Mouse (Mus musculus): Measurements from ENCODE around the gene Mei1.
A peak's percentile ranks its signal among the peaks of the same experiment; 100 is the strongest.
"Not testable (repeated sequence)": the region's sequence is repeated elsewhere in the genome, so short reads cannot be mapped to it uniquely, and the experiment has no call there.

Gene Mei1

DNA sequence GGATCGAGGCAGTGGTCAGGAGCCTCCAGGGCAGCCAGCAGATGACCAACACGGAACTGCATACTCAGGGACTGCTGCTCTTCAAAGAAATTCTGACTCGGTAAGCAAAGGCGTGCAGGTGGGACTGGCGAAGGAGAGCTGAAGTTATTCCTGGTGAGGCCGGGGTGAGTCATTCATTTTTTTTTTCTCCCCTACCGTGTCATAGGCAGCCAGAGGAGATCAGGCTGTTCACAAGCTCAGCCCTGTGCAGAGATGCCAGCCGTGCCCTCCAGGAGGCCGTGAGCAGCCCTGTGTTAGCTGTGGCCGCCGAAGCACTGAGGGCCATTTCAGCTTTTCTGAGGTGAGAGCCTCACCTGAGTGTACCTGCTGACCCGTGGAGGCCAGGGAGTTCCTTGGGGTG lies 16.3 kb downstream of the Mei1 start:
- no peak for DNase-seq

DNA sequence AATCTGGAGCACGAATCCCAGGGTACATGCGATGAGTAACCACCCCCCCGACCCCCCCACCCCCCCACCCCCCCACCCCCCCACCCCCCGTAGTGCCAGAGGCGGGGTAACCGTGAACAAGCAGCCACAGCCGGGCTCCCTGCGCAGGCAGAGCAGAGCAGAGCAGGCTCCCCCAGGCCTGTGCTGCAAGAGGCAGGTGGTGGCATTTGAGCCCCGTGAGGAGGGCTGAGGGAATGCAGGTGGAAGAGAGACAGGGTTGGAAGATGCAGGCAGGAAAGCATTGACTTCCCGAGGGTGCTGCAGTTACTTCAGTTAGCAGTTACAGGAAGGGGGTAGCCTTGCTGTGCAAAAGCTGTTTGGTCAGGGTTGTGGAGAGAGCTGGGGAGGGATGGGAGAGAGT lies 17.5 kb downstream of the Mei1 start:
- DNase-seq, result peak in 1 of 2 experiments; percentile 22

DNA sequence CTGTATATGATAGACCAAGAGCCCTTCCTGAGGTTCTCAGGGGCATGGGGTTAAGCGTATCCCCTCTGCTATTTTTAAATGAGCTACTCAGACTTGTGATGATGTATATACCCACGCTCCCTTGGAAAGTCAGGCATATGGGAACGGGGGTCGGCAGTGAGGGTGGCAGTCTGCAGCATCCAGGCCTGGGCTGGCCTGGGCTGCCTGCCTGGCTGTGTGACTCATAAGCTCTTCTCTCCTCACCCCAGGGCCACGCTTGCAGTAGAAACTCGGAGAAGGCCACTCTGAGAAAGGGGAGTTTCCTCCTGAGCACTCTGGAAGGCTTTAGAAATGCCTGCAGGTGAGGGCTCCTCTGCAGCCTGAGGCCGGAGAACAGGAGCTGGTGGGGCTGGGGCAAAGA lies 21.3 kb downstream of the Mei1 start:
- DNase-seq, result no peak

DNA sequence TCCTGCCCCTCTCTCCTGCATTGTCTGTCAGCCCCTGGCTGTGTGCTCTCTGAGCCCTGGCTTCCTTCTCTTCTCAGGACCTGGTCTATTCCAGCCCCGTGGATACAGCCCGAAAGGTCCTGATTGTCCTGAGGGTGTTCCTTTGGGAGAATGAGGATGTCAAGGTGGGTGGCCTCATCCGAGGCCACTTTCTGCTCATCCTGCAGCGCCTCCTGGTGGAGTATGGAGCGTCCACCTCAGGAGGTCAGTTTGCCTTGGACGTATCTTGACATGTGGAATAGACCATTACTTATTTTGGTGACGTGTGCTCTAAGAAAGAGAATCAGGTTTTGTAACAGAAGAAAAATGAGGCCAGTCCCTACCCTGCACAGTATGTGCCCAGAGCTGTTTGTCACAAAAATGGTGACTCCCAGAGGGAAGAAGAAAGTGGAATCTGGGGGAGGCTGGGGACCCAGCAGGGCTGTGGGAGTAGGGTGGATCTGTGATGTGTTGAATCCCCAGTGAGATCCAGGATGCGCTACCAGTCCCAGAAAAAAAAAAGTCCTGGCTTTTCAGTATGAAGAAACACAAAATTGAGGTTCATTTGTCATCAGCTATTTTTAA lies 37.3 kb downstream of the Mei1 start:
- peak; percentile 77 to 78 for DNase-seq

DNA sequence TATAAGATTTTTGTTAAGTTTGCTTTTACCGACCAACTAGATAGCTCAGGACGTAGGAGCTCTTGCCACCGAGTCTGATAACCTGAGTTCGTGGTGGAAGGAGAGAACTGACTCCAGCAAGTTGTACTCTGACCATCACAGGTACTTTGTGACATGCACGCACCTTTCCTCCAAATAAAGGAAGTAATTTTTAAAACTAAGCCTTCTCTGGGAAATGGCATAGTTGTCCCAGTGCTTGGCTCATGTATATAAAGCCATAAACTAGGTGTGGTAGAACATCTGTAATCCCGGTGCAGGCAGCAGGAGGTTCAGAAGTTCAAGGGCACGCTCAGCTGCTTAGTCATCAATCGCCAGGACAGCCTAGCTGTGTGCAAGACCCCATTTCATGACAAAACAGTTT lies 50.7 kb downstream of the Mei1 start:
- DNase-seq, result no peak

DNA sequence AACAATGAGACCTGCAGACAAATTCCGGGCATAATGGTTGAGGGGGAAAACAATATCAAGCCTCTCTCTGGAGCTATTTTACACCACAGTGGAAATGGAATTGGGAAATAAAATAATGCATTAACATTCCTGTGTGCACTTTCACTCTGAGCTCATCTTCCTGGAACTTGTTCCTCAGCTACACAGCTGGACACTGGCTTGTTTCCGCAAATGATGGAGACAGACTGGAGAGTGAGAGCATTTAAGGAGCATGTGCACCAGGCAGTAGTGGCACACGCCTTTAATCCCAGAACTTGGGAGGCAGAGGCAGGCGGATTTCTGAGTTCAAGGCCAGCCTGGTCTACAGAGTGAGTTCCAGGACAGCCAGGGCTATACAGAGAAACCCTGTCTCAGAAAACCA lies 56.9 kb downstream of the Mei1 start:
- not testable (repeated sequence) for DNase-seq

DNA sequence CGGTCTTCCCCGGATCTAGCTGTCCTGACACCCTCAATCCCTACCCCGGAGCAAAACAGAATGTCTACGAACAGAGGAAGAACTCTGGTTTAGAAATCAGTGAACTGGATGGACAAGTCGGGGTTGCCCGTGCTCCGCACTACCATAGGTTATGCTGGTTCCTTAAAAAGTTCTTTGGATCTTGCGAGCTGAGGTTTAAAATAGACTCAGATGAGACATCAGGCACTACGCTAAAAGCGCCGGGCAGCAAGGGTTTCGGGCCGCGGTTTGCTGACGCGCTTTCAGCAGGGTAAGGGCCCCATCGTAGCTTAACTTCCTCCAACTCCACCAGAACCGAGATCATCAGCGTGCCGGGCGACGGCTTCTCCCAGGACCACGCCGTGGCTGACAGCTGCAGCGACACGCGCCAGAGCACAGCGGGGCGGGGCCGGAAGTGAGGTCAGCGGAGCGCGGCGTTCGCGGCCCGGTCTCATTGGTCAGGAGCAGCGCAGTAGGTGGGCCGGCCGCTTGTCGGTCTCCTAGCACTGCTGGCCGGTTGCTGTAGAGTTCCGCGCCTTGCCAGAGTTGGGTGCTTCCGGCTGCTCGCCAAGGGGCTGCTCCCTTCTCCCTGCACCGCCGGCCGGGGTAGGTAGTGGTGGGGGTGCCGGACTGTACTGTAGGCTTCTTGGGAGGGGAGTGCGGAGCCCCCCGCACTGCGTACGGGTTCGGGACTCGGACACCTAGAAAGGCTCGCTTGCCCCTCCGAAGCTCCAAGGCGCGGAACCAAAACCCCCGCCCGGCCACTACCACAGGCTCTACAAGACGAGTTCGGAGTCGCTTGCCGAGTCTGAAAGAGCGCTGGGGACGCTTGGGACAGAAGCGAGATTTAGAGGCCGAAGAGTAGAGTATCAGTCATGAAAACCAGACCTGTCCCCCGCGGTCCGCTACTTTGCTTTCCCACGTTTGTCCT lies 57.9 kb downstream of the Mei1 start, which contains the start of gene Ccdc134:
Gene Ccdc134 (plus strand): TSS at position 497 of the 949 bp plus-strand sequence.
- DNase-seq, result peak; percentile 96 to 97

DNA sequence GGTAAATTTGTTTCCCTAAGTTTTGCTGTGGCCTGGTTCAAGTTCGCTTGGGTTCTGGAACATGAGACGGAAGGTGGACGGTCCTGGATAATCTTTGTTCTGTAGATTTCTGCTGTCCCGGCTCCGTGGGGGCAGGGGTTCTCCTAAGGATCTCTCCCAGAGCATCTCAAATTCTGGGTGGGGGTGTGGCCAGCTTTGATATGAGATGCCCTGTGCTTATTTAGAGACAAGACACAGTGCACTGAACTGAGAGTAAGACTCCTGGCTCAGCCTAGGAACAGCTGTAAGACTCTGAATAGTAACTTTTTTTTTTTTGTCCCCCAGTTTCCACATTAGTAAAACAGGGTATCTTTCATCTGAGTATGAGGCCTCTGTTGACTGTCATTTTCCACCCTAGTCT lies 58.6 kb downstream of the Mei1 start:
- no peak for DNase-seq

DNA sequence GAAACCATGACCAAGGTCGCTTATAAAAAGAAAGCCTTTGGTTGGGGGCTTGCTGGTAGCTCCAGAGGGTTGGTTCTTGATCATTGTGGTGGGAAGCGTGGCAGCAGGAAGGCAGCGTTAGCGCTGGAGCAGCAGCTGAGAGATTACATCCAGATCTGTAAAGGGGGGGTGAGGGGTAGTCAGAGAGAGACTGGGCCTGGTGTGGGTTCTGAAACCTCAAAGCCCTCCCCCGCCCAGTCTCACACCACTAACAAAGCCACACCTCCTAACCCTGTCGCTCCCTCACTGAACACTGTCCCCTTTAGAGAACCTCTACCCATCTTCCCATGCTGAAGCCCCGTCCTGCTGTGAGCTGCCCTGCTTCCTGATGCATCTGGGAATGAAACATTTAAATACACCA lies 60.8 kb downstream of the Mei1 start:
- DNase-seq, result no peak

DNA sequence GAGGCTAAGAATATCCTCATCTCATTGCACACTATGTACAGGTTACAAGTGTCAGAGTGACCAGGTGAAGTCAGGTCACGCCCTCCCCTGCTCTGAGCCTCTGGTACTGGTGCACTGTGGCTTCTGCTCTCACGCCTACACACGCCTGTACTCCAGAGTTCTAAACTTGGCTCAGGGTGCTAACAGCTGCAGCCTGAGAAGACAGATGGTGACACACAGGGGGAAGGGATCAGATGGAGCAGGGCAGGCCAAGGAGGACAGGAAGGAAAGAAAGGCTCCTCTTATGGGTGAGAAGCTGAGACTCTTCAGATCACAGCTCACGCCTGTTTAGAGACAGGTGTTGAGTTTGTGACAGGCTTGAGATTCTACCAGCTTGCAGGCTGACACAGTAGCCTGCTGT lies 65.6 kb downstream of the Mei1 start:
- DNase-seq, result no peak

DNA sequence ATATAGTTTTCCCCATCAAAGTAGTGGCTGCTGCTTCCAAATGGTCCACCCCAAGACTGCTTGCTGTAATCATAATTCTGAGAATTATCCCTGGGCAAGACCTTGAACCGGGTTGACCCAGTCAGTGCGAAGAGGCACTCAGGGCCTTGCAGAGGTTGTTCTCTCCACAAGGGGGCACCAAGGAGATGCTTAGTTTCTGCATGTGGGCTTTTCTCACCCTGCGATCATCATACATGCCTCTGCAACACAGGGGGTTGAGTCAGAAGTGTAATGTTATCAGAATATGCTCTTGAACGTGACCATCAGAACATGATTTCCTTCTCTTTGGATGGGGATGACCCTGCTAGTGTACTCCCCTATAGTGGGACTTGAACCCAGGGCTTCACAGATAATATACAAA lies 68.8 kb downstream of the Mei1 start:
- DNase-seq, result peak; percentile 68 to 71

DNA sequence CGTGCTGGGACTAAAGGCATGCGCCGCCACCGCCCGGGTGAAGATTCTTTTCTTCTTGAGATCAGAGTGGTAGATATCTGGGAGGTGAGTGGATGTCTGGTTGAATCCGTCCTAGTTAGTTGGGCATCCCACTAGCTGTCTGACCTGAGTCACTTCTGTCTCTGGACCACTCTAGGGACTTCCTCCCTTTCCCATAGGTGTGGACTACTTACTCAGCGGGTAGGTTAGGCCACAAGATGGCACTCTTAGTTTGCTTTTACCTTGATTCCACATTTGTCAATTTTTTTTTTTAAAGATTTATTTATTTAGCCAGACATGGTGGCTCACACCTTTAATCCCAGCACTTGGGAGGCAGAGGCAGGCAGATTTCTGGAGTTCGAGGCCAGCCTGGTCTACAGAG lies 69.4 kb downstream of the Mei1 start:
- peak in 1 of 2 experiments; percentile 42 for DNase-seq

DNA sequence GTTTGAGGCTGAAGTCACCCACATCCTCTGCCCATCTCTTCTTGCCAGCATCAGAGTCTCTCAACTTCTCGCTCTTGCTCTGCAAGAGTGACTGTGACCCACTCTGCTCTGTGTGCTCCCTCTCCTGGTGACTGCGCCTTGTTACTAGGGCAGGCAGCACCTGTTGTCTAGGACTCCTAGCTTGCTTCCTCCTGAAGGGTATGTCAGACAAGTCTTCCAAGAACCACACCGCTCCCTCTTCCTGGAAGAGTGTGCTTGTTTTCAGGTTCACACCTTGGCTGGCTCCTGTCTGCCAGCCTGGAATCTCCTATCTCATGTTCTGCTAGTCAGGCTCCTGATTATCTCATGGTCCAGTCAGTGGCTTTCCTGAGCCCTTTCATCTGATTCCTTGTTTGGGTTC lies 70.6 kb downstream of the Mei1 start:
- DNase-seq, result no peak

DNA sequence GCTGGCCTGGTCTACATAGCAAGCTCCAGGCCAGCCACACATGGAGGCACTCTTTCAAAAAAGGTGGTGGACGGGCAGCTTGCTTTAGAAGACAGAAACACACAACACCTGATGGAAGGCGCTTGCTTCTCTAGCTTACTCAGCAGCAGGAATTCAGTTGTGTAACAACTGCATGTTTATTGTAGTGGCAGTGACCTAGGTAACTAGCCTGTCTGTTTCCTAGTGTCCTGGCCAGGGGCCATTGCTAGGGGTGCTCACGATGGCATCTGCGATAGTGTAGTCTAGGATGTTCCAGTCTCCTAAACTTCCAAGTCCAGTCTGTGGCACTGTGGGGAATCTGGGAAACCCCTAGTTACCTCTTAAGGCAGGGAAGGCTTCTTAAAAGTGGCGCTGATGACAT lies 74.4 kb downstream of the Mei1 start:
- no peak for DNase-seq

DNA sequence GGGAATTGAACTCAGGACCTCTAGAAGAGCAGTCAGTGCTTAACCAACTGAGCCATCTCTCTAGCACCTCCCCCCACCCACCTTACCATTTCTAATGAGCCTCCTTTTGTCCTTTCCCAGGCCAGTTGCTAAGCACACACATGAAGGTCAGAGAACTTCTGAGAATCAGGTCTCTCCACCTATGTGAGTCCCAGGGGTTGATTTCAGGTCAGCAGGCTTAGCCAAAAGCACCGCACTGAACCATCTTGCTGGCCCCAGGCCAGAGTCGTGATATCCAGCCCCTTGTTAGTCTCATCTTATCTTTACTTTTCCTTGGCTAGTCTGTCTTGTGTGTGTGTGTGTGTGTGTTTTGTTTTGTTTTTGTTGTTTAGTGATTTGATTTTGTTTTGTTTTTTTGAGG lies 75.6 kb downstream of the Mei1 start:
- no peak for DNase-seq

DNA sequence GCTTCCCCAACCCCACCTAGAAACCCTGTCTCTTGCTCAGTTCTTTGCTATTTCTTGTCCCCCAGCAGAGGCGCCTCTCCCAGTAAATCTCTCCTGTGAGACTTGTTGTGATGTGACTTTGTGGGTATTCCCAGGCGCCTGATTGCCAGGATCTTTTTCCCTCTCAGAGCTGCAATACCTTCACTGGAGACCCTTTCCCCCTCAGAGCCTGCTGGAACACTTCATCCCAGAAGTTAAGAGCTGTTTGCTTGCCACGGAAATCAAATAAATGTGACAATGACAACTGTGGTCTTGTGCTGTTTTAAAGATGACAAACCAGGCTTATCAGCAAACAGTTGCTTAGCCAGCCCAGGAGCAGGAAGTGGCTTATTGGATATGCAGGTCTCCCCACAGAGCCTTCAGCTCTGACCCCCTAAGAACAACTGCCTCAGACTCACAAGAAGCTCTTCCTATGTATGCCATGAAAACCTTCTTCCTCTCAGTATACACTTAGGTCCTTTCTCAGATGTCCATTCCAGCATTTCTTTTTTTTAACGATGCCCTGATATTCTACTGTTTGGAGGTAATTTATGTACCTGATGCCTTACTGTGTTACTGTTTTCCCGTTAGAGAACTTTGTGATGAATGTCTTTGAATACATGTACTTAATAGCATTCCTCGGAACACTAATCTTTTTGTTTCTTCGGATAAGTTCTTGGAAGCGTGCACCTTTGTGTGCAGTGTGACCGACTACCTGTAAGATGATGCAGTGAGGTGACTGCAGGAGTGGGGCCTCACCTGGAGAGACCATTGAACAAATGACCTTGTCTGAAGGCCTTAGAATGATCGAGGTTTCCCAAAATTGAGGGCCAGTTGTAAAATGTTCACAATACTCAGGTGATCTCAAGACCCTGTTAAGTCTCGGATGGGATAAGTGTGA lies 76.3 kb downstream of the Mei1 start:
- DNase-seq, result no peak

DNA sequence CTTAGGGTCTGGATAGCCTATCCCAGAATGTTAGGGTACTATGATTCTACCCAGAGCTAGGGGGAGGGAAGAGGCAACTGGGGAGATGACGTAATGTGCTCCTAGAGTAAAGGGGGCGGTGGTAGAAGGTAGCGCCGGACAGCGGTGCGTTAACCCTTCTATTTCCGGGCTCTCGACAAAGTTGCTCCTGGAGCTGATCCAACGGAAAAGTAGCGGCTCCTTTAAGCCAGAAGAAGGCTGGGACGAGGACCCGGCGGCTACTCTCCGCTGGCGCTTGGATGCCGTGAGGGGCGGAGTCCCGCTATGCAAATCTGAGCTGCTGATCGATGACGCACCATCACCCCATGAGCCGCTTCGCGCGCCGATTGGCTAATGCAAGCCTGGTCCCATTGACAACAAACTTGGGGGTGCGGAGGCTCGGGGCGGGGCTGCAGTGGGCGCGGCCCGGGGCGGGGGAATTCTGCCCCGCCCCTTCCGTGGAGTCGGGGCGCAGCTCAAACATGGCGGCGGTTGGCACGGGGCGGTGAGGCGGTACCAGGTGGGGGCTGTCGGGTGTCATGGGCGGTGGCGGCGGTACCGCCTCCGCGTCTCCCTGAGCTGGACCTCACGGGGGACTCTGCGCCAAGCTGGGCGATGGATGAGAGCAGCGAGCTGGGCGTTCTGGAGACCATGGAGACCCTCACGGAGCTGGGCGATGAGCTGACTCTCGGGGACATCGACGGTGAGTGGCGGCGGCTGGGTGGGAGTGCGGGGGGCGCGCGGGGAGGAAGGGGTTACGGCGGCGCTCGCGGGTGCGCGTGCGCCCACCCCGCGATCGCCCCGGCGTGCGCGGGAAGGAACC lies 77.2 kb downstream of the Mei1 start, which contains the start of gene Srebf2:
Gene Srebf2 (plus strand): TSS at position 412 of the 841 bp plus-strand sequence.
- DNase-seq, result peak; percentile 97 to 99

DNA sequence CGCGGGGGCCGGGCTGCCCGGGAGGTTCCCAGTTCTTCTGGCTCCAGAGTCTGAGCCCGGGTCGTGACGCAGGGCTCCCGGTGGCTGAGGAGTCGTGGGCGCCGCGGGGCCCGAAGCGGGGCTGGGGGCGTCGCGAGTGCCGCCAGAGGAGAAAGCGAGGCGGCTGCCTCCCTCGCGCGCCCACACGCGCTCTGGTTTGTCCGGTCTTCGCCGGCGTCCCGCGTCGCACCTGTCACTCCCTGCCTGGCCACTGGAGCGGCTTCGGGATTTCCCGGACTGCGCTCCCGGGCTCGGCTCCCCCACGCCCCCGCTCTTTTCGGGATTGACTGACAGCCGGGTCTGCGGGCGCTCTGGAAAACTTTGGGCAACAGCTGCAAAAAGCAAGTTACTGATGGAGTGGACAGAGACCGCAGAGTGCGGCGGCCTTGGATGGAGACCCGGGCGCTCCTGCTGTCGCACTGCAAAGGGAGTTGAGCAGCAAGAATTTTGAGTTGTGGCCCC lies 77.9 kb downstream of the Mei1 start:
- DNase-seq, result peak; percentile 58 to 61

DNA sequence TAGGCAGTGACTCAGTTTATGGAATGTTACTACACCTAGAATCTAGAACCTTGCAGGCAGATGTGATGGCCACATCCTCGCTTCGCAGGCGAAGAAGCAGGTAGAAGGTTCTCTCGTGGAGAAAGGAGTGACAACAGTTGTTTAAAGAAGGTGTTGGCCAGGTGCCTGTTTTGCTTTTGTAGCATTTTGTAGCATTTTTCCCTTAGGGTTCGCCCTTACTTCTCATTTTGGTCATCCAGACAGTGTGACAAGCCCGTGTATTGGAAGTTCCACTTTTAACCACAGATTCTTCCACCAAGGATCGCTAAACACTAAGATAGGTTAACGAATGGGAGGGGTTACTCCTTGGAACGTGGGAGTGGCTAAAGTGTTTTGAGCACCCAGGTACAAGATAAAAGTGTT lies 78.7 kb downstream of the Mei1 start:
- no peak for DNase-seq

DNA sequence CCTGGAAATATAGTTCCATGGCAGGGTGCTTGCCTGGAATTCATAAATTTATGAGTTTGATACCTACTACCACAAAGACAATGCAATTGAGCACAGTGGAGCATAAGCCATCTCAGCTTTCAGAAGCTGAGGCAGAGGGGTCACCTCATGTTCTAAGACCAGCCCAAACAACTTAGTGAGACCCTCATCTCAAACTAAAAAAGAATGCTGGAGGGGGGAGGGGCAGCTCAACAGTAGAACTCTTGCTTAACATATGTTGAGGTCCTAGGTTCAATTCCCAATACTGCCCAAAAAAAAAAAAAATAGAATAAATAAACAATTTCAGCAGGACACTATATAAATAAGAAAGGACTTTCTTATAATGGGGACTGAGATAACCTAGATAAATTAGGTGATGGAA lies 80.2 kb downstream of the Mei1 start:
- DNase-seq, result no peak

DNA sequence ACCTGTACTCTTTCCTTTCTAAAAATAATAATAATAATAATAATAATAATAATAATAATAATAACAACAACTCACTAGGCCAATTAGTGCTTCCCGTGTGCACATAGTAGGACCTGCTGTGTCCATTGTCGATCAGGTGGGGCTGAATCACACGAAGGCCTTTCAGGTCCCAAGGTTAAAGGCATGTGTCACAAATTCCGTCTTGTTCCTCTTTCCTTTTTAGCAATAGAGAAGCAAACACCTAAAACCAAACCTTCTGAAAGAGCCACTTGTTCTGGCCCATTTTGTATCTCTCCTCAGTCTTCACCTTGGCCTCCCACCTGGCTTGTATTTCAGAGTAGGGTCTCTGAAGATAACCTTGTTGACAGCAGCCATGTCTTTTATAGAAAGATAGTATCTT lies 81.4 kb downstream of the Mei1 start:
- no peak for DNase-seq

DNA sequence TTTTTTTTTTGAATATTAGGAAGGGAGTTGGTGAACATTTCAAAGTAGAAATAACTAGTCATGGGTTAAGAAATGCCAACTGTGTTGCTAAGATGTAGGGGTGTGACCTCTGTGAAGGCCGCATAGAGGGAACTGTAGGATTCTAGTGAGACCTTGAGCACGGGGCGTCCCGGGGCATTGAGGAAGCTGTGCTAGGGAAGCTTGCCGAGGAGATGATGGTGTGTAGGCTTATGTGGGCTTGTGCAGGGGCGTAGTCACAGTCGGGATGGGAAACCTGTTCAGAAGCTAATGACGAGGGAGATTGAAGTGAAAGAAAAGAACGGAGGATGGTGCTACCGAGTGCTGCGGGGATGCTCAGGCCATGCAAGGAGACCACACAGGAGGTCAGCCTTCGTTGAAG lies 82.2 kb downstream of the Mei1 start:
- no peak for DNase-seq
